Mouse (Mus musculus) bone marrow macrophage, adult 2 months (primary cell): ENCODE results near the gene Ppp5c.

Experiments used
- CTCF ChIP-seq: IDR thresholded peaks from 2 replicates; pipeline ENCODE4 v1.5.1; 2012; ENCODE audit warnings: low read depth, mild to moderate bottlenecking, low read length, moderate library complexity
- POLR2A ChIP-seq: IDR thresholded peaks from 2 replicates; pipeline ENCODE4 v1.6.1; 2012; ENCODE audit warnings: mild to moderate bottlenecking, low read depth, low read length, borderline replicate concordance

DNA sequence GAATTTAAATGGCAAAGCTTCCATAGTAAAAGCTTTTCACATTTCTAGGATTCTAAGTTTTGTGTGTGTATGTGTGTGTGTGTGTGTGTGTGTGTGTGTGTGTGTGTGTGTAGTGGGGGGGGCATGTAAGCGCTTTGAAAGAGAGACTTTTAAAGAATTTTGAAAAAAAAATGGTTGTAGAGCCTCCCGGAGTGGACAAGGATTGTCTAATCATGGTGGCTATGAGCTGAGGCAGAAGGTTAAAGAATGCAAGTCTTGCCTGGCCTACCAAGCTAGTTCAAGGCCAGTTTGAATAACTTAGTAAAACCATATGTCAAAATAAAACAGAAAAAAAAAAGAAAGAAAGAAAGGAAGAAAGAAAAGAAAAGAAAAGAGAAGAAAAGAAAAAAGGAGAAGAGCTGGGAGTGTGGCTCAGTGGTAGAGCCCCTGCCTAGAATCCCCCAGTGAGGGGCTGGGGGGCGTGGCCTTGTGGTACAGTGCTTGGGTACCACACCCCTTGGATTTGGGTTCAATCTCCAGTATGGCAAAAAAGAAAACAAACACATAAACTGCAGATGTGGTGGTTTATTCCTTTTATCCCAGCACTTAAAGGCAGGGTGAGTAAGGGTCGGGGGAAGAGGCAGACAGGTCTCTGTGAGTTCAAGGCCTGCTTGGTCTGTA lies 27.7 kb upstream of the Ppp5c start:
- TF ChIP-seq CTCF: no peak
- TF ChIP-seq POLR2A: no peak
